Mouse (Mus musculus): ENCODE data around the gene Tcp10c. TPM values are rescaled to one million over a fixed set of nuclear protein-coding genes. Genes with fewer than 3 reads are reported as not detected.
"Not testable (repeated sequence)": the region's sequence is repeated elsewhere in the genome, so short reads cannot be mapped to it uniquely, and the experiment has no call there.

The Tcp10c gene
- total RNA-seq, 1 experiment from 2014 or later: 1.0 TPM

DNA sequence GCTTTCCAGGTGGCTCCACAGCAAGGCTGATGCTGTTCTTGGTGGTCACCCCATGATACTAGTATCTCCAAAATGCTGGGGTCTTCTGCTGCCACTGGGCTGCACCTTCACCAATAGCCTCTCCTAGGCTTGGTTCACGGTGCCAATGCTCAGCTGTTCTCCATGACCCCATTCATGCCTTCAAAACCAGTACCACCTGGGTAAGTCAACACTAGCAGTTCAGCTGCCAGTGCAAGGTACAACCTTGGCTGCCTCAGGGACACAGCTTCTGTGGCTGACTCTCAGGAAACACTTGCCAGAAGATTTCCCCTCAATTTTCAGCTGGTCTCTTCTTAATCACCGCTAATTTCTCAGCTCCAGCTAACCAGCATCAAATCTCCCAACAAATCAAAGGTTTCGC is 24.0 kb downstream of the Tcp10c start:
- ATAC-seq (replicated peaks; ENCODE audit: insufficient number of reproducible peaks, low FRiP score, low TSS enrichment, poor library complexity, severe bottlenecking): not testable (repeated sequence)

DNA sequence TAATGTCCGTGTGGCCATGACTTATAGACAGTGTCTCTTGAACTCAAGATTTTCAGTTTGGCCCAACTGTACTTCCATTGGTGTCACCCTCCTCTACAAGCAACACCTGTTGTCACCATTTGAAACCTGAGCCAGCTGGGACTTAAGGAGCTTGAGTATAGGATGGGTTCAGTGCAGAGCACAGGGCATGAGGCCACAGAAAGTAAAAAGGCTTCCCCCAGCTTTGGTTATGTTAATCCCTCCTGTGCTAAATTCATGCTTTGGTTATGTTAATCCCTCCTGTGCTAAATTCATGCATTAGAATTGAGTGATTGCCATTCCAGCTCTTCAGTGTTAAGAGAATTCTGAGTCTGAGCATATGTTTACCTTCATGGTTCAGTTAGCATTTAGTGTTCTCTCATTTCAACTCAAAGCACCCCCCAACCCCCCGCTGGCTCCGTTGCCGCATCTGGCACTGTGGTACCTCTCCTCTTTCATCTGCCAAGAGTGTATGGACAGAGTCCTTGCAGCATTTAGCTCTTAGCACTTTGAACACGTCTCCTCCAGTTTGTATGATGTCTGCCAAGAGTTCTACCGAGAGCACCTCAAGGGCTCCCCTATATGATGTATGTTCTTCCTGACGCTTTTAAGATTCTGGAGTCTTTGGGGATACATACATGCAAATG is 25.7 kb downstream of the Tcp10c start:
- not testable (repeated sequence) for ATAC-seq (replicated peaks; ENCODE audit: insufficient number of reproducible peaks, low FRiP score, low TSS enrichment, poor library complexity, severe bottlenecking)

DNA sequence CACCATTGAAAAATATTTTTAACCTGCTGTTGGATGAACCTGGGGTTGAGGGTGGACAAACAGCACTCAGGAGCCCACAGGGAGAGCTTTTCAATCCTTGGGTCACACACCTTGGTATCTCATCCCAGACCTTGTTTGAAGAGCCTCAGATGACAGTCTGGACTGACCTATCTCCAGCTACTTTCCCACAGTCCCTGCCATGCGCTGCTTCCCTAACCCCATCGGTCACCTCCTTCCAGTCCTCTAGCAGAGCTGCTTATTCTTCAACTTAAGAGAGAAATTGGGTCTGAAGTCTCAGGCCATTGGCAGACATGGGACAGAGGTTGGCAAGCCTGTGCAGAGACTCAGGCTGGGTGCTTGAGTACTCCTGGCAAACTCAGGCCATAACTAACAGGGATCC is 26.9 kb downstream of the Tcp10c start:
- not testable (repeated sequence) for ATAC-seq (replicated peaks; ENCODE audit: insufficient number of reproducible peaks, low FRiP score, low TSS enrichment, poor library complexity, severe bottlenecking)

DNA sequence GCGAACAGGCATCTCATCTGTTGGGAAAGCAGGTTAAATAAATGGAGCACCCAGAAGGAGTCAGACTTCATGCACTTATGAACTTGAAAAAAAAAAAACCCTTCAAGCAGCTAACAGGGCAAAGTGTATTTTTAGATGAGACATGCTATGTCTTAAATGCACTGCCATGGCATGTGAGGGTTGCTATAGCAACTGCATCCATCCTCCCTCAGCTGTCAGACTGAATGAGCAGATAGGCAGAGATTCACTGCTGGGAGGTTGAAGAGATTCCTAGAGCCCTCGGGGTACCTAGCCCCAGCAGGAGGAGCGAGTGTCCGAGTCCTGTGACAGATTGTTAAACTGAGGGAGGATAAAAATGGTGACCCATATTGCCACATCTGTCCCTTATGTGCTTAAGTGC is 36.6 kb downstream of the Tcp10c start:
- ATAC-seq (replicated peaks; ENCODE audit: insufficient number of reproducible peaks, low FRiP score, low TSS enrichment, poor library complexity, severe bottlenecking): not testable (repeated sequence)

DNA sequence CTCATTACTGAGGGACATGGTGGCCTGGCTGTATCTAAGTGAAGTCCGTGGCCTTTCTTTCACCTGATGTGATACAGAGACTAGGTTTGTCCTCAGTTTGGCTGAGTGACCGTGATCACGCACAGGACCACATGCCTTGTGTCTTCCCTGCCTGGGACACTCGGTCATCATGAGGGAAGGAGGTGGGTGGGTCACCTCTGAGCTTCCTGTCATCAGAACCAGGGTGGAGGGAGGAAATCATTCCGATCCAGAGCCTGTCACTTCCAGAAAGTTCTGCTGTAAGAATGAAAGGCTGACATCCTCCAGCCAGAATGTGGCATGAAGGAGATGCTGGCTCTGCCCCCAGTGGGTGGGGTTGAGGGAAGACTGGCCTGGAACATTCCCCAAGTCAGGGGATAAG is 45.6 kb downstream of the Tcp10c start:
- ATAC-seq (replicated peaks; ENCODE audit: insufficient number of reproducible peaks, low FRiP score, low TSS enrichment, poor library complexity, severe bottlenecking): not testable (repeated sequence)

DNA sequence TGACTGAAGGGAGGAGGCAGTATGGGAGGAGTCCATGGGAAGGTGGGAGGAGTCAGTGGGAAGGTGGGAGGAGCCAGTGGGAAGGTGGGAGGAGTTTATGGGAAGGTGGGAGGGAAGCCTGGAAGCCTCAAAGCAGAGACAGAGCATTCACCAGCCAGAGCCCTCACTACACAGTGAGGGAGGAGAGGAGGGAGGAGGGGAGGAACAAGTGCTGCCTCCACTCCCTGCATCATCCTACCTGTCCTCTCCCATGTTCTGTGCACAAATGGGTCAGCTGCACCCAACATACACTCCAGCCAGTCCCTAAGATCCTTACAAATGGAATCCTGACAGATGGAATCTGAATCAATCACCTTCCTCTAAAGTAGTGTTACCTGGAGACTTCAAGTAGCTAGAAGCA is 47.7 kb downstream of the Tcp10c start:
- ATAC-seq (replicated peaks; ENCODE audit: insufficient number of reproducible peaks, low FRiP score, low TSS enrichment, poor library complexity, severe bottlenecking): not testable (repeated sequence)

DNA sequence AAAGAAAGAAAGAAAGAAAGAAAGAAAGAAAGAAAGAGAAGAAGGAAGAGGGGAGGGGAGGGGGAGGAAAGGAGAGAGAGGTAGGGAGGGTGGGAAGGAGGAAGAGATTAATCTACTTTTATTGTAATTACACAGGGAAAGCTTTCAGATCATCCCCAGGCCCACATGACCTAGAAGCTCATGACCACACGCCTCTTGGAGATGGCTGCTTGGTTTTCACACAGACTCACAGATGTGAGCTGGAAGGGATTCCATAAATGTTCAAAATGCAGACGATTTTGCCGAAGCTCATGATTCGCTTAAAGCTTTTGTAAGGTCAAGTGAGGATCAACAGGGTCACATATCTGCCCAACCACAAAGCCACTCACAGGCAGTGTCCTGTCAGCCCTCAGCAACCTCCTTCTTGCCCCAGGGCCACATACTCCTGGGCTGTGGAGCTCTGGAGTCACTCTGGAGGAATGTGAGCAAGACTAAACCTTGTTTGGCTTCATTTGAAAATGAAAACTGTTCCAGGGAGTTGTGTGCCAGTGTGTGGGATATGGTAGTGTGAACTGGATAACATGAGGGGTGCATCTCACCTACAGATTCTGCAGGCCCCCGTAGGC is 49.3 kb downstream of the Tcp10c start:
- not testable (repeated sequence) for ATAC-seq (replicated peaks; ENCODE audit: insufficient number of reproducible peaks, low FRiP score, low TSS enrichment, poor library complexity, severe bottlenecking)

DNA sequence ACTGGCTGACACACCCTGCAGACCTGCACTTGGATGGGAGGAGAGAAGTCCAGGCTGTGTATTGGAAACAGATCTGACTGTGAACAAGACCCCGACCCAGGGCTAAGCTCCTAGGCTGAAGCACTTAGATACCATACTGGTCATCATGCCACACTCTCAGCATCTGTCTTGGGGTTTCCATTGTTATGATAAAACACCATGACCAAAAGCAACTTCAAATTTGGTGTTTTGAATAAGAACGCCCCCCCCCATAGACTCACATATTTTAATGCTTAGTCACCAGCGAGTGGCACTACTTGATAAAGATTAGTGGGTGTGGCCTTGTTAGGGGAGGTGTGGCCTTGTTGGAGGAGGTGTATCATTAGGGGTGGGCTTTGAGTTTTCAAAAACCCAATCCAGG is 51.7 kb downstream of the Tcp10c start:
- ATAC-seq (replicated peaks; ENCODE audit: insufficient number of reproducible peaks, low FRiP score, low TSS enrichment, poor library complexity, severe bottlenecking): not testable (repeated sequence)

DNA sequence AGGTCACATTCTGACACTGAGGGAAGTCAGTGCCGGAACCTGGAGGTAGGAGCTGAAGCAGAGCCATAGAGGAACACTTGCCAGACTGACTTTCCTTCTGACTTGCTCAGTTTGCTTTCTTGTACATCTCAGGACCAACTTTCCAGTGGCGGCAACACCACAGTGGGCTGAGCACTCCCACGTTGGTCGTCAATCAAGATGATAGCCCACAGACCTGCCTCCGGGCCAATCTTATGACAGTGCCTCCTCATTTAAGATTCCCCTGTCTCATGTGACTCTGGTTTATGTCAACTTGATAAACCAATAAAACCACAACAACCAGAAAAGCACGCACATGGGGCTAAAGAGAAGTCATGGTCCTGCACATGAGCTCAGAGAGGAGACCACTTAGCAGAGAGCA is 52.3 kb downstream of the Tcp10c start:
- ATAC-seq (replicated peaks; ENCODE audit: insufficient number of reproducible peaks, low FRiP score, low TSS enrichment, poor library complexity, severe bottlenecking): not testable (repeated sequence)

DNA sequence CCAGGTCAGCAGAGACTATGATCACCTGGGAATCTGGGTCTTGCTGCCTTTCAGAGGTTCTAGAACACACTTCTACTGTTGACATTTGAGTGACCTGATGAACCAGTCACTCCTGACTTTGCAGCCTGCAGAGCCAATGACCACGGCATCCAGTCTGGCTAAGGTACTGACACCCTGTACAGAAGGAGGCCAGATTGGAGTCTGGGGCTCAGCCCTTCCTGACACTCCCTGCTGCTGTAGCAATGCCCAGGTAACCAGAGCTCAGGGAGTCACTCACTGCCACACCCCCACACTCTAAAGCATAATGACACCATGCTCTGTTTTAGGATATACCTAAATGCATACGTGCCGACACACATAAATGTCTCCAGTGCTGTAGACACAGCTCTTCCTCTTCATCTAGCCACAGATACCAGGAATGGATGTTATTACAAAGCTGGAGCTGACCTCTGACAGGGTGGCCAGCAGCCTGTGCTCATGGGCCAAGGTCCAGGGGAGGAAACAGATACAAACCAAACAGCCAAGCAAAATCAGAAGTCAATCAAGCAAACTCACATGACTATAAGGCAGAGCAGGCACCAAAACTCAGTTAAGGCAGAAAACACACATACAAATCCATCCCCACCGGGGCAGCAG is 53.4 kb downstream of the Tcp10c start:
- not testable (repeated sequence) for ATAC-seq (replicated peaks; ENCODE audit: insufficient number of reproducible peaks, low FRiP score, low TSS enrichment, poor library complexity, severe bottlenecking)

DNA sequence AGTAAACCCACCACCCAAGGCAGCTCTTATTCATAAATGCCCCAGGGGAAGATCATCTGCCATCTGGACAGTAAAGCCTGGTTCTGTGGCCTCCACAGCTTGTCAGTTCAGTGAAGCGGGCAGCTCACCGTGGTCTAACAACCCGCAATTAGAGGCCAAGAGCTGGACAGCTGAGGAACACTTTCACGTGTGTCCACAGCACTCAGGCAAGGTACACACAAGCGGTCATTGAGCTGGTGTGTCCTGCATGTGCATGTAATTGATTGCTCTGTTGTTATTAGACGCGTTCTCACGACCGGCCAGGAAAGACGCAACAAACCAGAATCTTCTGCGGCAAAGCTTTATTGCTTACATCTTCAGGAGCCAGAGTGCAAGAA is 53.9 kb downstream of the Tcp10c start:
- peak; percentile 52; the same call in 1 of the 2 replicates for ATAC-seq (replicated peaks; ENCODE audit: insufficient number of reproducible peaks, low FRiP score, low TSS enrichment, poor library complexity, severe bottlenecking)

DNA sequence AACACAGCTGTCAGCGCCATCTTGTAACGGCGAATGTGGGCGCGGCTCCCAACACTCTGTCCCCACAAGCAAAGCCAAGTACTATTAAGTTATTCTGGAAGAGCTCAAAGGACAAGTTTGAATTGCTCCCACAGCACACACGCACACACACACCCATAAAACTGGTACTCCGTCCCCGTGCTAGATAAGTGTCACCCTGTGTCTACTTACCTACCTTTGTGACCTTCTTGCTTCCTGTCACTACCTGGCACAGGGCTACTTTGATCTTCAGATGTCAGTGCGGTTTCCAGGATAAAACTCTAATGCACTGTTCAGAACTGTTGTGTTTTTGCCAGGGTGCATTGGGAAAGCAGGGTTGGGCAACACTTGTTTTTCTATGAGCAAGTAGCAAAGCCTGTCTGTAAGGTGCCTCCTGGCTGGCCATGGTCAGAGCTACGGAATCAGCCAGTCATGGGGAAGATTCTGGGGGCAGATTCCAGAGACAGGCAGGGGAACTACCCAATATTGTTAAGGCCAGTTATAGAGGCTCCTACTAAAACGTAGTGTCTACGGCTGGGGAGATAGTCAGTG is 66.7 kb downstream of the Tcp10c start:
- ATAC-seq (replicated peaks; ENCODE audit: insufficient number of reproducible peaks, low FRiP score, low TSS enrichment, poor library complexity, severe bottlenecking): not testable (repeated sequence)

DNA sequence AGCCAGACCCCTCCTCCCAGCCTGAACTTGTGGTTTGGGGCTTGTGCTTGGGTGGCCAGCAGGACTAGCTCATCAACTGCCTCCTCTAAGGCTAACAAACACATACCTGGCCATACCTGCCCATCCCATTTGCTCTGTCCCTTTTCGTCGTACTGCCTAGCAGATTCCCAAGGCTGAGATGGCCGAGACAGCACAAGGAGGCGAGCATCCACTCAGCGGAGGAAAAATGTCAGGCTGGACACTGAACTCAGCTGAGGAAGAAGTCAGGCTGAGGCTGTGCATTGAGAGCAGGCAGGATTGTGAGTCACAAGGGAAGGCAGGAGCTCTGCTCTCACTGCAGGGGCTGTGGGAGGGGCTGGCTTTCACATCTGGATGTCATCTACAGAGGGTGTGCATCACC is 68.3 kb downstream of the Tcp10c start:
- not testable (repeated sequence) for ATAC-seq (replicated peaks; ENCODE audit: insufficient number of reproducible peaks, low FRiP score, low TSS enrichment, poor library complexity, severe bottlenecking)

DNA sequence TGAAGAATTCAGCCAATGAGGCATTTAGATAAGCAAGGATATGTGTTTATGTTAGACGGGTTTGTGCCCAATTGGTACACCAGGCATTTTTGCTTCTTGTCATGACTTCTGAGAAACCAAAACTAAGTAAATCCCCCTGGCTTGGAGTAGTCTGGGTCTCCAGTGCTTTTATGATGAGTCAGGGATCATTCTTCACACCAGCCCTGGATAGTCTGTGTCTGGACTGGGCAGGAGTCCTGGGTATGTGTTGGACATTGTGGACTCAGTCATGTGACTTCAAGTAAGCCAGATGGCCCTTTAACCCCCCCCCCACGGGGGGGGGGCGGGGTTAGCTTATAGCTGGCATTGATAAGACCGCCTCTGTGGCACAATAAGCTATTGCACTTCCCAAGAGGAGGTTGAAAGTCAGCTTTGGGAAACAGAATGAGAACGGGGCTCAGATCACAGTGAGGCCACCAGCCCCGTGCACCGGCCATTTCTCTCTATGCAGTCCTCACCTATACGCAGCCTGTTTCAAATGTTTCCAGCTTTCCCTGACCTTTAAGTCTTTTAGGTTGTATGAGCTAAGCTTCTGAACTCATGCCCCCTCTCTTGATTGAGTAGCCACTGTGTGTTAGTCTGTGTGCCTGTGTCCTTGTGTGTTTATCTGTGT is 69.1 kb downstream of the Tcp10c start:
- not testable (repeated sequence) for ATAC-seq (replicated peaks; ENCODE audit: insufficient number of reproducible peaks, low FRiP score, low TSS enrichment, poor library complexity, severe bottlenecking)

DNA sequence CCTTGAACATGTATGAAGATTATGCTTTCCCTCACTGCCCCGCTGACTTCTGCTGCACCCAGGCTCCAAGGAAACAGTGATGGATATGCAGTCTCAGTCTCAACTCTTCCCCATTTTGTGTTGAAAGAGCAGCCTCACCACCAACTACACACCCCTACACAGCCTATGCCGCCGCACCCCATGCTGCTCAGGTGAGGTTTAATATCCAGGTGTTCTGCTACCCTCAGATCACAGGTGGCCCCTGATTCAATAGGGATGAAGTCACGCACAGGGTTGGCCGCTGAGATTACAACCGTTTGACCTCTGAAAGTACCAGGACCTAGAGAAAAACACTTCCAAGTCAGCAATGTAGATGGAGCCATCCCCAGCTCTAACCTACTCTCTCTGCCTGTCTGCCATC is 69.9 kb downstream of the Tcp10c start:
- ATAC-seq (replicated peaks; ENCODE audit: insufficient number of reproducible peaks, low FRiP score, low TSS enrichment, poor library complexity, severe bottlenecking): not testable (repeated sequence)

DNA sequence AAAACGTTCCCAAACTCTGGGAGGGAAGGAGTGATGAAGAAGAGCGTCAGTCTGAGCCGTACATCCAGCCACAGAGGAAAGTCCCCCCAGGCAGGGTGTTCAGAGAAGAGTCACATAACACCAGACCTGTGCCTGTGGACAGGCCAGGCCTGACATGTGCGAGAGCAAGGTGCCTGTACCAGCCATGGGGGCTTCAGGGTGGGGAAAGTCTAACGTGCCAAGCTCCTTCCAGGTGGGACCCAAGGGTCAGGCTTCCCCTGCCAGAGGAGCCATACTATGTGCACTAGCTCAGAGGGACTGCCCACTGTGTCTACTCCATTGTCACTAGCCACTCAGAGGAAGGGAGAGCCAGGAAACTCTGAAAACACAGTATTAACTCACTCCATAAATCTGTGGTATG is 71.3 kb downstream of the Tcp10c start:
- not testable (repeated sequence) for ATAC-seq (replicated peaks; ENCODE audit: insufficient number of reproducible peaks, low FRiP score, low TSS enrichment, poor library complexity, severe bottlenecking)

DNA sequence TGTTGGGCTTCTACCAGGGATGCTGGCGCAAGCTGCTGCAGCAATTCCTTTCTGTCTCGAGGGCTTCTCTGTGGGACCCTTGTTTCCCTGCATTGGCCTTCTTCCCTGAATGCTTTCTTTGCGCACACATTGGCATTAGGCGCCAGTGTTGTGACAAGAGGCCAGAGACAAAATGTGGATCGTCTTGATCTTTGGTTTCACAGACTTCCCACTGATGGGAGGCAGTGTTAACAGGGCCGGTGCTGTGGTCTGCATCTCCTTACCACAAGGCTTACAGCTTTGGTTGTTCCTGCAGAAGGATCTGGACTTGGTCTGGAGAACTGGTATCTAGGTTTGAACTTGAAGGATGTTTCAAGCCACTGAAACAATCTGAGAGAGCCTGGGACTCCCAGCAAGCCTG is 72.1 kb downstream of the Tcp10c start:
- ATAC-seq (replicated peaks; ENCODE audit: insufficient number of reproducible peaks, low FRiP score, low TSS enrichment, poor library complexity, severe bottlenecking): not testable (repeated sequence)

Data from monocyte, adult 5-6 weeks (primary cell).